Mouse (Mus musculus) neural tube, postnatal 0 days (tissue): ENCODE results near the gene Sptbn1. TPM values are rescaled to one million over a fixed set of nuclear protein-coding genes. Genes with fewer than 3 reads are reported as not detected.

Experiments used
- polyA plus RNA-seq: library from polyadenylated mRNA; unstranded; fragments of >200 nt; fragmentation: Nextera tagmentation; extraction: Ambion mirVana; gene quantifications from 2 replicates; pipeline ENCODE4 v1.2.1, GENCODE M21; 2015

Gene Sptbn1
- 176 and 199 TPM in 2 replicates for polyA plus RNA-seq

DNA sequence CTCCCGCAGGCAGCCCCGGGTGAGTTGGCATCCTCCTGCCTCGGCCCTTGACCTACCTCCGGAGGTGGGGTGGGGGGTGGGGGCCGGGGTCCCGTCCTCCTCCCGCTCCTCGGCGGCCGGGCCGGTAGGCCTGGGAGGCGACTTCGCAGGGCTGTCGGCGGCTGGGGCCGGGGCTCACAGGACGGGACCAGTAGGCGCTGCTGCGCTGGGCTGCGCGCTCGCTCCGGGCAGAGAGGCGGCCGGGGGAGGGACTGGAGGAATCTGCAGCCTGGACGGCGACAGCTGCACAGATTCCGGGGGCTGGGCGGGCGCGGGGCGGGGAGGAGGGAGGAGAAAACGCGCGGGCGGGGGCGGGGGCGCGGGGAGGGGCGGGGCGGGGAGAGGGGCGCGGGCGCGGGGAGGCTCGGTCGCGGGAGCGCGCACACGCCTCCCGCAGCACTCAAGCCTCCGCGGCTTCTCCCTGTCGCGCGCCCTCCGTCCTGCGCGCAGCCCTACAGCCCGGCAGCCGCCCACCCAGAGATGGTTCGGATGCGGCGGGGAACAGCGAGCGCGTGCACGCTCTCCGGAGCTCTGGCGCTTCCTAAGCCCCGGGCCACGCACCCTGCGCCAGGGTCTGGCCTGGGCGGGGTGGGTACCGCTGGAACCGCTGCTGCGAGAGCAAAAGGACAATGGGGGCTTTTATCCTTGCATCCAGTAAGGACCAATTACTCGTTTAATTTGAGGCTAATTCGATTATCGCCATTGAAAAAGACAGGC is at the start of gene Sptbn1:
TSS of gene Sptbn1 (minus strand) at position 284 of the 756 bp plus-strand sequence.

Other genes starting within 250 kb of the Sptbn1 start
- gene Eml6, start 242.1 kb downstream of the Sptbn1 start, polyA plus RNA-seq: 5.1 and 6.2 TPM in 2 replicates
- 0.40 and 0.52 TPM in 2 replicates for gene 4930505A04Rik, start 203.7 kb upstream of the Sptbn1 start, polyA plus RNA-seq